Mouse (Mus musculus): ENCODE measurements around the gene 3110082I17Rik. TPM values are rescaled to one million over a fixed set of nuclear protein-coding genes. Genes with fewer than 3 reads are reported as not detected.

The 3110082I17Rik gene
- total RNA-seq, 2 experiments from 2014 or later = 16.6 to 17.6 TPM

DNA sequence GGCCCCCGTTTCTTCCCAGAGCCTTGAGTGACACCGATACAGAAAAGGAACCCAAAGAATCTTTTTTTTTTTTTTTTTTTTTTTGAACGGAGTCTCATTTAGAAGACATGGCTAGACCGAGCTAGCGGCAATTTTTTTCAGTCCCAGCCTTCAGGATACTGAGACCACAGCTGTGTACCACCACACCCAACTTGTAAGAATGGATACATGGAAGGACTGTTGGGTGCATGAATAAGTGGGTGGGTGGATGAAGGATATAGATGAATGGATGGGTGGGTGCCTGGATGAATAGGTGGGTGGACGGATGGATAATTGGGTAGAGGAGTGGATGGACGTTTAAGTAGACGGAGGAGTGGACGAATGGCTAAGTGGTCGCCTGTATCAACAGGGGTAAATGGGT is 389 bp downstream of the 3110082I17Rik start:
- intact Hi-C loops (cut with DNase I) = no loop called here

GRCm38 (mm10) chr5:139457241-139457640 is 3.1 kb downstream of the 3110082I17Rik start:
- intact Hi-C loops (cut with DNase I) = no loop called here
- no peak for DNase-seq (ENCODE audit: low spot score in 2 of 2)

More for the DNA sequence above, 389 bp downstream of the 3110082I17Rik start:
- DNase-seq (ENCODE audit: low spot score in 2 of 2) = no peak

DNA sequence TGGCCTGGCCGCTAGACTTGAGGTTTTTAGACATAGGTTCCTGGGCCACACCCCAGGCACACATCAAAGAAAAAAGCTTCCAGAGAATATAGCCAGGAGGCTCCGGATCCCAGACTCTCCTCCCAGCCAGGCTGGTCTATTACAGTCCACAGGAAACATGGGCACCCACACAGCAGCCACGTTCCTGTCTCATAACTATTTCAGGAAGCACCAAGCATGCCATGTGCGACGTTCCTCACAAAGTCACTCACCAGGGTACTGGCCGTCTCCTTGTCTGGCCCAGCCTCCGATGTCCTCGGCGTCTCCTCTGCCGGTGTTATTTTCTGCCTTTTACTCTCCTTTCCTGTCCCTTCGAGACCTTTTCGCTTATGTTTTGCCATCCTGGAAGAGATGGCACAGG is 5.2 kb downstream of the 3110082I17Rik start:
- DNase-seq (ENCODE audit: low spot score in 2 of 2) = peak; percentile 53 to 76
- intact Hi-C loops (cut with DNase I) = no loop called here

GRCm38 (mm10) chr5:139453031-139453430 is 7.3 kb downstream of the 3110082I17Rik start:
- no peak for DNase-seq (ENCODE audit: low spot score in 2 of 2)
- intact Hi-C loops (cut with DNase I) = no loop called here

DNA sequence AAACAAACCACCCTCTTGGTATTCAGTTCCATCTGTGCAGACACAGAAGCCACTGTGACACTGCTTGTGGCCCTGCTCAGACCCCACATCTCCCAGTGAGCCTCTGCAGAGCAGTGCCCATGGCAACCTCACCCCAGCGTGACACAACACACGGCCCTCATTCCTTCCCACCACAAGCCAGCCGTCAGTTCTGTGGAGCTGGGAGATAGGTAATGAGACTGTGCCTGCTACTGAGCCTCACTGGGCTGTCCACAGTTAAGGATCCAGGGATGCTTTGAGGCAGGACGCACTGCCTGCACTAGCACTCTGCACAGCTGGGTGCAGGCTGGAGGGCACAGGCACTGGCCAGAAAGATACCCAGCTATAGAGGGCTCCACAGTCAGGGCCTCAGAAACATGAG is 10.4 kb downstream of the 3110082I17Rik start:
- no peak for DNase-seq (ENCODE audit: low spot score in 2 of 2)
- intact Hi-C loops (cut with DNase I) = no loop called here

- DNase-seq (ENCODE audit: low spot score in 2 of 2) = no peak
- intact Hi-C loops (cut with DNase I) = no loop called here
Observed at GRCm38 (mm10) chr5:139449161-139449791, 11.1 kb downstream of the 3110082I17Rik start.

DNA sequence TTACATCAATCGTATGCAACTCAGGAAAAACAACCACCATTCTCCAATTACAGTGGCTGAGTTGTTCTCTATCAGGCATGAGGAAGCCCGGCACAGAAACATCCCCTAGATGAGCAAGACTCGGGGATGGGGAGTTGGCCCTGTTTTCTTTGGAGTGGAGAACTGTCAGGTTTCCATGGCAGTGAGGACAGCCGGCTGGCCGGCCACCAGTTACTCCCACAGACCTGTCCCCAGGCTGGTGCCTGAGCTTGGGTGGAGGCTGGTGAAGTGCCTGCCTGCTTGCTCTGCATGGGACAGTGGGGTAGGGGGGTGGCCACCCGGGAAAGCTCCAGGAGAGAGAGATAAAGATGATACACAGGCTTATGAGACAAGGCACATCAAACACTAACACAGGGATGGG is 12.3 kb downstream of the 3110082I17Rik start:
- intact Hi-C loops (cut with DNase I) = no loop called here

DNA sequence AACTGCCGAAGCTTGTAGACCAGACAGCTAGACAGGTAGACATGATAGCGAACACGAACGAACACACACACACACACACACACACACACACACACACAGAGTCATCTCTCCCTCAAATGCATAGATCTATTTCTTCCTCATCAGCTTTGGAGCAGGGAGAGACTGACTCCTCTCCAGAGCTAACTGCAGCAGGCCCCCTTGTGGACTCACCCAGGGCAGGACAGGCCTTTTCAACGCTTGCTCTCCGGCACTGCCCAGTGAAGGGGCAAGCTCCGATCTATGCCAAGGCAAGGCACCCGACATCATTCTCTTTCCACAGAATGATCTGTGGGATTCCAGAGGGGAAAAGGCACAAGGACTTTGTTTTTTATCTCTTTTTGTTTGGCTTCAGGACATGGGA is 15.1 kb downstream of the 3110082I17Rik start:
- intact Hi-C loops (cut with DNase I) = no loop called here
- DNase-seq (ENCODE audit: low spot score in 2 of 2) = no peak

More for the DNA sequence above, 12.3 kb downstream of the 3110082I17Rik start:
- DNase-seq (ENCODE audit: low spot score in 2 of 2) = peak; percentile 45 to 73

DNA sequence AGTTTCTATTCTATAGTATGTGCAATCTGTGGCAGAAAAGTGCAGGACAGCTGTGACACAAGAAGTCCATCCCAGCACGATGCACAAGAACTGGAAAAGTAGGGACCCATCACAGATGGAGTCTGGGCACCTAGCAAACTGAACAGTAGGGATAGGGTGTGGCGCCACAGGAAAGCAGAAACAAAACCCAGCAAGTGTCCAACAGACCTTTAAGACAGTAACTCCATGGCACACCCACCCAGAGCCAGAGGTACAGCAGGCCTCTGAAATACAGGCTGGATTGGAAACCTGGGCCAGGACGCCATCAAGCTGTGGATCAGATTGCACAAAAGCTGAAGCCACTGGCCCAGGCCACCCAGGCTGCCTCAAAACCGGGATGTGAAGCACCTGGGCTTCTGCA is 17.4 kb downstream of the 3110082I17Rik start:
- intact Hi-C loops (cut with DNase I) = no loop called here
- DNase-seq (ENCODE audit: low spot score in 2 of 2) = no peak

- intact Hi-C loops (cut with DNase I) = no loop called here
- peak in 1 of 2 experiments; percentile 34 for DNase-seq (ENCODE audit: low spot score in 2 of 2)
Observed at GRCm38 (mm10) chr5:139442428-139442827, 17.9 kb downstream of the 3110082I17Rik start.

- intact Hi-C loops (cut with DNase I) = loop anchor here (2.0 kb wide), 1 partner anchor 23 kb away; no protein-coding TSS in a partner anchor
- no peak for DNase-seq (ENCODE audit: low spot score in 2 of 2)
Observed at GRCm38 (mm10) chr5:139441726-139442018, 18.7 kb downstream of the 3110082I17Rik start.

- intact Hi-C loops (cut with DNase I) = loop anchor here (2.0 kb wide), 1 partner anchor 22 kb away; no protein-coding TSS in a partner anchor
- no peak for DNase-seq (ENCODE audit: low spot score in 2 of 2)
Observed at GRCm38 (mm10) chr5:139440926-139441725, 19.2 kb downstream of the 3110082I17Rik start.

GRCm38 (mm10) chr5:139440451-139440850 is 19.9 kb downstream of the 3110082I17Rik start:
- intact Hi-C loops (cut with DNase I) = loop anchor here (2.0 kb wide), 1 partner anchor 22 kb away; no protein-coding TSS in a partner anchor
- peak in 1 of 2 experiments; percentile 30 for DNase-seq (ENCODE audit: low spot score in 2 of 2)

GRCm38 (mm10) chr5:139438440-139438839 is 21.9 kb downstream of the 3110082I17Rik start:
- intact Hi-C loops (cut with DNase I) = no loop called here
- DNase-seq (ENCODE audit: low spot score in 2 of 2) = no peak

DNA sequence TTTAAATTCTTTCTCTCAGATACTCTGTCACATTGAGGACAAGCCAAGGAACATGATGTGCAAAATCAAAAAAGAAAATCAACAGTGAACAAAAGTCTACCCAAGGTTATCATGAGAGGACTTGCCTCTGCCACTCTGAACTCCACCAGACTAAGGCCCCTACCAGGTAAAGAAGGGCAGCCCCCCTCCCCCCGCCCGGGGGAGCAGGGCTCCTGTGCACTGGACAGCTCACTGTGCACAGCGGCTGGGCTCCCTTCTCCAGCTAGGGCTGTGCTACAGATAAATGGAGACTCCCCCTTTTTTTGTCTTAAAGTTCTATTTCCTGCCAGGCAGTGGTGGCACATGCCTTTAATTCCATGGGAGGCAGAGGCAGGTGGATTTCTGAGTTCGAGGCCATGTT is 22.6 kb downstream of the 3110082I17Rik start:
- intact Hi-C loops (cut with DNase I) = no loop called here
- DNase-seq (ENCODE audit: low spot score in 2 of 2) = no peak

DNA sequence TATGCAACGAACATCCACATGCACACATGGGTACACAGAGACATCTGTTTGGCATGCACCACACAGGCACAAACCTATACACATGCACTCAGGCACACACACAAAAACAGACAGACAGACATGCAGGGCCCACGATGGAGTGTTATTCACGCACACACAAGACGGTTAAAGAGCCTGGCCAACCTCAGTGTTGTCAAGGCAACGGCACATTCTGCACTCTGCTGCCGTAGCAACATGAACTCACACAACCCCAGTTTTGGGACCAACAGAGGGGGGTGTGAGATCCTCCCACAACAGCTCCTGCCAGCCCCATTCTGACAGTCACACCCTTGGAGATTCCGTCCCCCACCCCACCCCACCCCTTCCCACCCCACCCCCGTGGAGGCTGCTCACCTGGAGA is 25.4 kb downstream of the 3110082I17Rik start:
- peak; percentile 83 to 95 for DNase-seq (ENCODE audit: low spot score in 2 of 2)
- intact Hi-C loops (cut with DNase I) = no loop called here

GRCm38 (mm10) chr5:139433842-139434568 is 26.3 kb downstream of the 3110082I17Rik start:
- no peak for DNase-seq (ENCODE audit: low spot score in 2 of 2)
- intact Hi-C loops (cut with DNase I) = no loop called here

DNA sequence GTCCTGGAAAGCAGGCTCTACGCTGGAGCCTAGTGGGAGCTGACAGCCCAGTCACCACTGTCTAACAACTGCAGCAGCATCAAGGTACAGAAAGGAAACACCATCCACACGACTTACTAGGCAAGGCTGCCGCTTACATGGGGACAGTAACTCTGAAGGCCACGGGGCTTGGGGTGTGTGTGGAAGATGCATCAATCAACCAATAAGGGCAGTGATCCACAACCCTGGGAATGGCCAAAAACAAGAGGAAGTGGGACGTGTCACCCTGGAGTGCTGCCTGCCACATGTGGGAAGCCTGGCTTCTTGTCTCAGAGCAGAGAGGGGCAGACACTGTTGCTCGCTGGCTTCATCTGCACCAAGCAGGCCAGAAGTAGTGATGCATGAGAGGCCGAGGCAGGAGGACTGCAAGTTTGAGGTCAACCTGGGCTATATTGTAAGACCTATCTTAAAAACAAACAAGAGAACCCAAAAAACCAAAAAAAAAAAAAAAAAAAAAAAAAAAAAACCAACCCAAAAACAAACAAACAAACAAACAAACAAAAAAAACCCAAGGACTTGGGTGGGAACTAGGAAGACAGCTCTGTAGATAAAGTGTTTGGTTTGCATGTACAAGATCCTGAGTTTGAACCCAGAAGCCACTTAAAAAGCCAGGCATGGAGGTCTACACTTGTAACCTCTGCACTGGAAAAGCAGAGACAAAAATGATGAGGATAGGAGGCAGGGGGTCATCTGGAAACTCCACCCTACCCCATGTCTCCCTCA is 27.4 kb downstream of the 3110082I17Rik start:
- intact Hi-C loops (cut with DNase I) = no loop called here
- DNase-seq (ENCODE audit: low spot score in 2 of 2) = no peak

DNA sequence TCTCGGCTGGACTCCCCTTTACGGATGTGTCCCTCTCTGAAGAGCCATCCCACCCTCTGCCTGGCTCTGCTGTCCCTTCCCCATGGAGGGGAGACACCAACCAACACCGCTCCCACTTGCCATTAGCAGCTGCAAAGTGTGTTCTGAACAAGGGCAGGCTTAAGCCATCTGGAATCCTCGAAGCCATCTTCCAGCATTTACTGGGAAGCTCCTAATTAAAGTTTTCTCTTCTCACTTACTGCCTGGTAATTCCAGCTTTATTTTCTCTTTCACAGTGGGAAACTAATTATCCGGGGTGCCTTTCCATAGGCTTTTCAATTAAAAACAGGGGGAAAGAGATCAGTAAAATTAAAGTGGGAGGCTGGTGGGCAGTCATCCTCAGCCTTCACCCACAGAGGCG is 28.0 kb downstream of the 3110082I17Rik start:
- intact Hi-C loops (cut with DNase I) = no loop called here
- DNase-seq (ENCODE audit: low spot score in 2 of 2) = no peak
